Mouse (Mus musculus): ENCODE results near the gene Zmynd15. TPM values are rescaled to one million over a fixed set of nuclear protein-coding genes. Genes with fewer than 3 reads are reported as not detected.

The Zmynd15 gene
- polyA plus RNA-seq, 1 experiment: 0.04 TPM

DNA sequence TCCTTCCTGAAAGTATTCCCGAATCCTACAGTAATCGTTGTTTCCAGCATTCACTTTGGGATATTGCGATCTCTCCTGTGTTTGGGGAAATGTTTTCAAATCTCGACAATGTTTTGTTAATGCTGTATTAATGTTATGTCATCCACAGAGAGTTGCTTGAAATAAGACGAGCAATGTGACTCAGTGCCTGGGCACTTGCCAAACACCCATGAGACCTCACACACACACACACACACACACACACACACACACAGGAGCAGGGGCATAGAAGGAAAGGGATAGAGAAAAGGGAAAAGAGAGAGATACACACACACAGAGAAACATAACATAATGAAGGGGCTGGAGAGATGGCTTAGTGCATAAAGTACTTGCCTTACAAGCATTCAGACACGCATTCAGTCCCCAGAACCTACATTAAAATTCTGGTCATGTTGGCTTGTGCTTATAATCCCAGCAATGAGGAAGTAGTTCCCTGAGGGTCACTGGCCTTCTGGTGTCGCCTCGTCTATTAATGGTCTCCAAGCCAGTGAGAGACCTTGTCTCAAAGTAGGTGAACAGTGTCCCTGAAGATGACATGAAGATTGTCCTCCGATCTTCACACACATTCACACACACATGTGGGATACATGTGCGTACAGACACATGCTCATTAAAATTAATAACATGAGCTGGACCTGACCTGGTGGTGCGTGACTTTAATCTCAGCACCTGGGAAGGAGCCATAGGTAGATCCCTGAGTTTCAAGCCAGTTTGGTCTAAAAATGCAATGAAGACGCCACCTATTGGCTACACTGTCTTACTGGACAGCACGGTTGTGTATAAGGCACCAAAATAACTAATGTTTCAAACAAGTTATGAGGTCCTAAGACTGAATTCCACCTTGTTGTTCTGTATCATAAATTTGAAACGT, 40.6 kb downstream of the Zmynd15 start:
- Histone ChIP-seq H3K27me3 (ENCODE audit: control insufficient read depth, insufficient read depth, insufficient read length) (no peaks in the 10 kb centered on the region), H3ac (ENCODE audit: control insufficient read depth, insufficient read length, low read depth) (no peak overlapping the region), H3K79me2 (ENCODE audit: control insufficient read depth, insufficient read depth) (no peaks in the 10 kb centered on the region), H3K79me3 (ENCODE audit: low read depth) (no peaks in the 10 kb centered on the region), H3K4me3 (ENCODE audit: insufficient read depth, poor library complexity, severe bottlenecking) (no peak overlapping the region), H3K36me3 (ENCODE audit: control insufficient read depth, insufficient read depth) (no peaks in the 10 kb centered on the region)
- TF ChIP-seq FOSL1 (IDR thresholded peaks at IDR 0.05; ENCODE audit: insufficient read depth, low read length, poor library complexity, severe bottlenecking): no peak
- TF ChIP-seq MAX (IDR thresholded peaks at IDR 0.05): no peak
- TF ChIP-seq USF1 (IDR thresholded peaks at IDR 0.05; ENCODE audit: low read depth): no peak
- no peak for TF ChIP-seq MYOG (IDR thresholded peaks at IDR 0.05; ENCODE audit: control insufficient read depth, extremely low read depth, insufficient read length)
- TF ChIP-seq CEBPB (IDR thresholded peaks at IDR 0.05; ENCODE audit: low read depth): no peak
- no peak for TF ChIP-seq MYOD1 (IDR thresholded peaks at IDR 0.05; ENCODE audit: control insufficient read depth, insufficient read length, low read depth)
- no peak for TF ChIP-seq CTCF (IDR thresholded peaks at IDR 0.05; ENCODE audit: control insufficient read depth, insufficient read depth, insufficient read length)

- no peak for TF ChIP-seq MYOD1 (IDR thresholded peaks at IDR 0.05; ENCODE audit: control insufficient read depth, insufficient read length, low read depth)
- no peak for TF ChIP-seq MYOG (IDR thresholded peaks at IDR 0.05; ENCODE audit: control insufficient read depth, extremely low read depth, insufficient read length)
- TF ChIP-seq USF1 (IDR thresholded peaks at IDR 0.05; ENCODE audit: low read depth): no peak
- TF ChIP-seq CEBPB (IDR thresholded peaks at IDR 0.05; ENCODE audit: low read depth): no peak
- TF ChIP-seq CTCF (IDR thresholded peaks at IDR 0.05; ENCODE audit: control insufficient read depth, insufficient read depth, insufficient read length): no peak
- TF ChIP-seq FOSL1 (IDR thresholded peaks at IDR 0.05; ENCODE audit: insufficient read depth, low read length, poor library complexity, severe bottlenecking): no peak
- TF ChIP-seq MAX (IDR thresholded peaks at IDR 0.05): no peak
- no peak overlapping the region for H3K4me3 ChIP-seq (ENCODE audit: insufficient read depth, poor library complexity, severe bottlenecking)
- no peaks in the 10 kb centered on the region for H3K36me3 ChIP-seq (ENCODE audit: control insufficient read depth, insufficient read depth)
- H3ac ChIP-seq (ENCODE audit: control insufficient read depth, insufficient read length, low read depth): no peak overlapping the region
- peaks cover 2% of the 10 kb centered on the region for H3K27me3 ChIP-seq (ENCODE audit: control insufficient read depth, insufficient read depth, insufficient read length)
- no peaks in the 10 kb centered on the region for H3K79me3 ChIP-seq (ENCODE audit: low read depth)
- no peaks in the 10 kb centered on the region for H3K79me2 ChIP-seq (ENCODE audit: control insufficient read depth, insufficient read depth)
Observed at GRCm38 (mm10) chr11:70500476-70500812, 41.2 kb downstream of the Zmynd15 start.

DNA sequence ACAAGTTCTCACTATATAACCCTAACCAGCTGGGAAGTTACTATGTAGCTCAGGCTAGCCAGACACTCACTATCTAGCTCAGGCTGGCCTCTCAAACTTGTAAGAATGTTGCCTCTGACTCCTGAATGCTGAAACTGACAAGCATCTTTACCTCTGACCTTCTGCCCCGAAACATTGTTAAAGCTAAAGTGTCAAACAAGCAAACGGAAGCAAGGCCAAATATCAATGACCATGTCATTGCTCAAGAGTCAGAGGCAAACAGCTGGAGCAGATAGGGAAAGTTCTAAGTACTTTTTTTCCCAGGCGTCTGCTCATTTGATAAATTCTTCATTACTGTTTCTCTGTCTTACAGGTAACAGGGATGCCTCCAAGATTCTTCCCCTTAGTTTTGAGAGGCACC, 42.8 kb downstream of the Zmynd15 start:
- peaks cover 5% of the 10 kb centered on the region for H3K27me3 ChIP-seq (ENCODE audit: control insufficient read depth, insufficient read depth, insufficient read length)
- H3K79me3 ChIP-seq (ENCODE audit: low read depth): no peaks in the 10 kb centered on the region
- no peak overlapping the region for H3ac ChIP-seq (ENCODE audit: control insufficient read depth, insufficient read length, low read depth)
- TF ChIP-seq FOSL1 (IDR thresholded peaks at IDR 0.05; ENCODE audit: insufficient read depth, low read length, poor library complexity, severe bottlenecking) (no peak), CTCF (IDR thresholded peaks at IDR 0.05; ENCODE audit: control insufficient read depth, insufficient read depth, insufficient read length) (no peak), MAX (IDR thresholded peaks at IDR 0.05) (no peak), MYOG (IDR thresholded peaks at IDR 0.05; ENCODE audit: control insufficient read depth, extremely low read depth, insufficient read length) (no peak), CEBPB (IDR thresholded peaks at IDR 0.05; ENCODE audit: low read depth) (no peak), USF1 (IDR thresholded peaks at IDR 0.05; ENCODE audit: low read depth) (no peak)
- H3K4me3 ChIP-seq (ENCODE audit: insufficient read depth, poor library complexity, severe bottlenecking): no peak overlapping the region
- H3K79me2 ChIP-seq (ENCODE audit: control insufficient read depth, insufficient read depth): no peaks in the 10 kb centered on the region
- no peaks in the 10 kb centered on the region for H3K36me3 ChIP-seq (ENCODE audit: control insufficient read depth, insufficient read depth)

DNA sequence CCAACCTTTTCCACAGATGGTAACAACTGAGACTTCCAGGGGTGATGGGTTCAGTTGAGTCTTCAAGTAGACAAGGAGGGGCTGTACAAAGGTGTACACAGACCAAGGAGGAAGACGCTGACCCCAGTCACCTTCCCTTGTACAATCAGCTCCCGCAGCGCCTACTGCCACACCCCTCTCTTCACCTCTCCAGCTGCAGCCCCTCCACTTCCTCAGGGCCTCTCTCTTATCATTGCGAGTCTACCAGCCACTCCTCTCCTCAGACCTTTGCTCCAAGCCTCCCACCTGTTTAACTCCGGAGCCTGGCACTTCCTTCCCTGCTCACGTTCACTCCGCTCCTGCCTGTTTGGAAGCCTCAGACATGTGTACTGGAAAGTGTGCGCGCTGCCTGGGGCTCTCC, 45.7 kb downstream of the Zmynd15 start, which contains the start of gene Tm4sf5:
Tm4sf5 (plus strand) TSS at position 275 of the 400 bp plus-strand sequence.
- Histone ChIP-seq H3ac (ENCODE audit: control insufficient read depth, insufficient read length, low read depth) (no peak within 1 kb of the TSS), H3K36me3 (ENCODE audit: control insufficient read depth, insufficient read depth) (no peaks in the 10 kb centered on the region), H3K27me3 (ENCODE audit: control insufficient read depth, insufficient read depth, insufficient read length) (peaks cover 28% of the 10 kb centered on the region), H3K79me2 (ENCODE audit: control insufficient read depth, insufficient read depth) (no peaks in the 10 kb centered on the region), H3K79me3 (ENCODE audit: low read depth) (no peaks in the 10 kb centered on the region), H3K4me3 (ENCODE audit: insufficient read depth, poor library complexity, severe bottlenecking) (no peak within 1 kb of the TSS)
- no peak for TF ChIP-seq MYOG (IDR thresholded peaks at IDR 0.05; ENCODE audit: control insufficient read depth, extremely low read depth, insufficient read length)
- TF ChIP-seq USF1 (IDR thresholded peaks at IDR 0.05; ENCODE audit: low read depth): no peak
- no peak for TF ChIP-seq MAX (IDR thresholded peaks at IDR 0.05)
- no peak for TF ChIP-seq CTCF (IDR thresholded peaks at IDR 0.05; ENCODE audit: control insufficient read depth, insufficient read depth, insufficient read length)
- TF ChIP-seq MYOD1 (IDR thresholded peaks at IDR 0.05; ENCODE audit: control insufficient read depth, insufficient read length, low read depth): no peak
- no peak for TF ChIP-seq FOSL1 (IDR thresholded peaks at IDR 0.05; ENCODE audit: insufficient read depth, low read length, poor library complexity, severe bottlenecking)
- TF ChIP-seq CEBPB (IDR thresholded peaks at IDR 0.05; ENCODE audit: low read depth): no peak

DNA sequence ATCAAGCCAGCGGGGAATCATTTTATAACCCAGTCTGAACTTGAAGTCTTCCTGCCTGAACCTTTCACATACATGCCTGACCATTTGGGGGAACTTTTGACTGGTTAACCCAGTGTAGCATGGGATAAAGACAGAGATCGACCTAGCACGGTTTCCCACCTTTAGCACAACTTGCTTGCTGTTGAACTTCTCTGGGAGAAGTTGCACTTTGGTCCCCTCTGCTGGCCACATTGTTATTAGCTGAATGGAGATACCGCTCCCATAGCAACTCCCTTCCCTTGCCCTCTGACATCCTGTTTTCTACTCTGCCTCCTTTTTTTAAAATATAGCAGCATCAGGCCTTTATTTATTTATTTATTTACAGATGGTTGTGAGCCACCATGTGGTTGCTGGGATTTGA, 47.2 kb downstream of the Zmynd15 start:
- Histone ChIP-seq H3K36me3 (ENCODE audit: control insufficient read depth, insufficient read depth) (no peaks in the 10 kb centered on the region), H3K4me3 (ENCODE audit: insufficient read depth, poor library complexity, severe bottlenecking) (no peak overlapping the region), H3K79me2 (ENCODE audit: control insufficient read depth, insufficient read depth) (no peaks in the 10 kb centered on the region), H3ac (ENCODE audit: control insufficient read depth, insufficient read length, low read depth) (no peak overlapping the region), H3K79me3 (ENCODE audit: low read depth) (no peaks in the 10 kb centered on the region), H3K27me3 (ENCODE audit: control insufficient read depth, insufficient read depth, insufficient read length) (peaks cover 36% of the 10 kb centered on the region)
- TF ChIP-seq CTCF (IDR thresholded peaks at IDR 0.05; ENCODE audit: control insufficient read depth, insufficient read depth, insufficient read length): peak; percentile 44
- no peak for TF ChIP-seq USF1 (IDR thresholded peaks at IDR 0.05; ENCODE audit: low read depth)
- TF ChIP-seq MAX (IDR thresholded peaks at IDR 0.05): peak; percentile 50

All from C2C12 (cell line).